Mouse (Mus musculus) ES-E14 (cell line): Measurements from ENCODE around the gene Wdfy1. TPM values are rescaled to one million over a fixed set of nuclear protein-coding genes. Genes with fewer than 3 reads are reported as not detected.

Experiments
- DNase-seq: peaks from one replicate; pipeline ENCODE4 v3.0.0-alpha.2; 2013; ENCODE audit warnings: low read depth, low spot score
- H3K27ac ChIP-seq: 2 replicates; pipeline ENCODE4 v1.5.1; 2012; ENCODE audit warnings: low read depth, mild to moderate bottlenecking, low read length, moderate library complexity, mixed read lengths; ENCODE audit not compliant: poor library complexity, insufficient read depth, severe bottlenecking
- H3K36me3 ChIP-seq: 2 replicates; pipeline ENCODE4 v1.6.1; 2012; ENCODE audit warnings: mild to moderate bottlenecking, low read length, moderate library complexity, mixed read lengths; ENCODE audit not compliant: control insufficient read depth, poor library complexity, insufficient read depth, severe bottlenecking
- H3K4me1 ChIP-seq, 2 experiments: fragments of 150-350 bp in 1 of 2; sonication (generic) in 1 of 2; 2 replicates each; pipeline ENCODE4 v1.6.1; 2012; ENCODE audit warnings: low read length in 2 of 2, mild to moderate bottlenecking in 1 of 2, mixed read lengths in 1 of 2; ENCODE audit not compliant: control insufficient read depth in 2 of 2, insufficient read depth in 2 of 2, poor library complexity in 1 of 2
- H3K4me3 ChIP-seq, 2 experiments: fragments of 150-350 bp in 1 of 2; sonication (generic) in 1 of 2; 2 replicates each; pipeline ENCODE4 v1.5.1; 2012; ENCODE audit warnings: low read length in 2 of 2, low read depth in 1 of 2, mild to moderate bottlenecking in 1 of 2, mixed read lengths in 1 of 2; ENCODE audit not compliant: insufficient read depth in 1 of 2, poor library complexity in 1 of 2, severe bottlenecking in 1 of 2
- H3K9ac ChIP-seq: 2 replicates; pipeline ENCODE4 v1.6.1; 2012; ENCODE audit warnings: low read depth, mild to moderate bottlenecking, low read length, mixed read lengths; ENCODE audit not compliant: poor library complexity, insufficient read depth, severe bottlenecking
- H3K9me3 ChIP-seq: fragments of 150-350 bp; sonication (generic); 2 replicates; pipeline ENCODE4 v1.6.1; 2012; ENCODE audit warnings: low read depth, mild to moderate bottlenecking, low read length; ENCODE audit not compliant: control insufficient read depth, insufficient read depth
- CHD2 ChIP-seq: IDR thresholded peaks from 2 replicates; pipeline ENCODE4 v1.6.1; 2014; ENCODE audit warnings: mild to moderate bottlenecking, low read depth, low read length, inconsistent platforms
- HCFC1 ChIP-seq: IDR thresholded peaks from 2 replicates; pipeline ENCODE4 v1.6.1; 2012; ENCODE audit warnings: low read length, inconsistent platforms, borderline replicate concordance; ENCODE audit not compliant: insufficient read depth
- MAFK ChIP-seq: IDR thresholded peaks from 2 replicates; pipeline ENCODE4 v1.6.1; 2014; ENCODE audit warnings: mild to moderate bottlenecking, low read depth, low read length, inconsistent platforms; ENCODE audit not compliant: insufficient read depth
- ZC3H11A ChIP-seq: IDR thresholded peaks from 2 replicates; pipeline ENCODE4 v1.6.1; 2012; ENCODE audit warnings: low read depth, mild to moderate bottlenecking, inconsistent platforms, low read length, borderline replicate concordance
- ZNF384 ChIP-seq: IDR thresholded peaks from 2 replicates; pipeline ENCODE4 v1.6.1; 2012; ENCODE audit warnings: low read depth, low read length, inconsistent platforms
- in situ Hi-C, 2 experiments: fragments of 600-800 bp; cut with MboI; formaldehyde crosslinking; loops; one replicate each; pipeline ENCODE4 v1.15.1; 2025; ENCODE audit warnings: low sequenced_read_pairs in 2 of 2, inconsistent platforms in 1 of 2; ENCODE audit not compliant: unreplicated experiment in 2 of 2
- total RNA-seq: library from RNA; depleted of rRNA; stranded (reverse); fragments of 300-350 nt; gene quantifications from 2 replicates; pipeline ENCODE4 v1.2.3, GENCODE M21; 2012

Wdfy1 gene
- total RNA-seq, 1 experiment: 31.4 TPM

GRCm38 (mm10) chr1:79669419-79669974 lies 106.4 kb downstream of the Wdfy1 start:
- H3K27ac ChIP-seq: no peak overlapping the region
- in situ Hi-C loops: no loop called here
- H3K4me3 ChIP-seq: no peak overlapping the region
- no peaks in the 10 kb centered on the region for H3K36me3 ChIP-seq
- DNase-seq: no peak
- no peak overlapping the region for H3K9ac ChIP-seq
- TF ChIP-seq CHD2 (no peak), ZNF384 (no peak), HCFC1 (no peak), MAFK (no peak), ZC3H11A (no peak)
- H3K4me1 ChIP-seq: no peaks in the 10 kb centered on the region
- H3K9me3 ChIP-seq: no peaks in the 10 kb centered on the region

- no peak for TF ChIP-seq CHD2
- no peak for TF ChIP-seq ZNF384
- no peak for TF ChIP-seq MAFK
- H3K9me3 ChIP-seq: no peaks in the 10 kb centered on the region
- no peak overlapping the region for H3K4me3 ChIP-seq
- DNase-seq: no peak
- H3K36me3 ChIP-seq: no peaks in the 10 kb centered on the region
- H3K4me1 ChIP-seq: no peaks in the 10 kb centered on the region
- no peak overlapping the region for H3K27ac ChIP-seq
- H3K9ac ChIP-seq: no peak overlapping the region
- in situ Hi-C loops: no loop called here
These were observed 111.0 kb downstream of the Wdfy1 start for GRCm38 (mm10) chr1:79664911-79665310.

GRCm38 (mm10) chr1:79659598-79659997 lies 116.3 kb downstream of the Wdfy1 start:
- H3K36me3 ChIP-seq: no peaks in the 10 kb centered on the region
- H3K4me3 ChIP-seq: no peak overlapping the region
- no peak for DNase-seq
- no peaks in the 10 kb centered on the region for H3K4me1 ChIP-seq
- no peak overlapping the region for H3K9ac ChIP-seq
- no peak overlapping the region for H3K27ac ChIP-seq
- TF ChIP-seq ZNF384 (no peak), MAFK (no peak), ZC3H11A (no peak), CHD2 (no peak), HCFC1 (no peak)
- in situ Hi-C loops: no loop called here
- no peaks in the 10 kb centered on the region for H3K9me3 ChIP-seq

GRCm38 (mm10) chr1:79657411-79657810 lies 118.5 kb downstream of the Wdfy1 start:
- Histone ChIP-seq H3K4me1 (no peaks in the 10 kb centered on the region), H3K36me3 (no peaks in the 10 kb centered on the region), H3K27ac (no peak overlapping the region), H3K9ac (no peak overlapping the region), H3K9me3 (no peaks in the 10 kb centered on the region), H3K4me3 (no peak overlapping the region)
- DNase-seq: no peak
- no peak for TF ChIP-seq ZC3H11A
- no peak for TF ChIP-seq HCFC1
- TF ChIP-seq ZNF384: no peak
- TF ChIP-seq MAFK: no peak
- no peak for TF ChIP-seq CHD2
- in situ Hi-C loops: no loop called here
